Mouse (Mus musculus): ENCODE results near the gene Cdc20. TPM values are rescaled to one million over a fixed set of nuclear protein-coding genes. Genes with fewer than 3 reads are reported as not detected.

Cdc20 gene
- polyA plus RNA-seq, 1 experiment from 2014 or later, result 168 TPM

- Histone ChIP-seq H3K9ac (no peak overlapping the region), H3K4me1 (peaks cover 52% of the 10 kb centered on the region), H3K9me3 (replicated peaks) (no peaks in the 10 kb centered on the region), H3K27me3 (no peaks in the 10 kb centered on the region), H3K4me2 (replicated peaks) (no peak overlapping the region), H3K4me3 (no peak overlapping the region), H3K27ac (no peak overlapping the region), H3K36me3 (peaks cover 40% of the 10 kb centered on the region)
- no peak for ATAC-seq (ENCODE audit: low FRiP score)
- 41% methylated on average over 8 of the region's 8 CpGs for WGBS
These were observed 4.8 kb downstream of the Cdc20 start for GRCm38 (mm10) chr4:118432332-118432731.

- peaks cover 31% of the 10 kb centered on the region for H3K4me1 ChIP-seq
- peak overlapping the region; percentile 79 for H3K4me2 ChIP-seq (replicated peaks)
- no peaks in the 10 kb centered on the region for H3K27me3 ChIP-seq
- ATAC-seq (ENCODE audit: low FRiP score), result no peak
- no peak overlapping the region for H3K9ac ChIP-seq
- H3K36me3 ChIP-seq, result peaks cover 40% of the 10 kb centered on the region
- H3K4me3 ChIP-seq, result peak overlapping the region; percentile 52; the same call in 1 of the 2 replicates
- no peaks in the 10 kb centered on the region for H3K9me3 ChIP-seq (replicated peaks)
- WGBS, result 58% methylated on average over 7 of the region's 7 CpGs
- no peak overlapping the region for H3K27ac ChIP-seq
These were observed 7.8 kb downstream of the Cdc20 start for GRCm38 (mm10) chr4:118429215-118429895.

GRCm38 (mm10) chr4:118428531-118429214 lies 8.5 kb downstream of the Cdc20 start:
- no peaks in the 10 kb centered on the region for H3K27me3 ChIP-seq
- peak; percentile 16; the same call in 1 of the 2 replicates for ATAC-seq (ENCODE audit: low FRiP score)
- H3K9ac ChIP-seq, result peak overlapping the region; percentile 58
- peak overlapping the region; percentile 56 for H3K27ac ChIP-seq
- H3K4me3 ChIP-seq, result peak overlapping the region; percentile 52
- H3K36me3 ChIP-seq, result peaks cover 34% of the 10 kb centered on the region
- H3K4me1 ChIP-seq, result peaks cover 28% of the 10 kb centered on the region
- H3K9me3 ChIP-seq (replicated peaks), result no peaks in the 10 kb centered on the region
- WGBS, result 53% methylated on average over 15 of the region's 15 CpGs
- peak overlapping the region; percentile 79 for H3K4me2 ChIP-seq (replicated peaks)

- H3K9me3 ChIP-seq (replicated peaks), result no peaks in the 10 kb centered on the region
- peak within 1 kb of the TSS; percentile 58 for H3K9ac ChIP-seq
- under 1% methylated on average over 23 of the region's 31 CpGs for WGBS
- peak within 1 kb of the TSS; percentile 52 for H3K4me3 ChIP-seq
- peak; percentile 96 for ATAC-seq (ENCODE audit: low FRiP score)
- H3K4me2 ChIP-seq (replicated peaks), result peak within 1 kb of the TSS; percentile 79
- H3K36me3 ChIP-seq, result peaks cover 27% of the 10 kb centered on the region
- peak within 1 kb of the TSS; percentile 56 for H3K27ac ChIP-seq
- H3K4me1 ChIP-seq, result peaks cover 28% of the 10 kb centered on the region
- H3K27me3 ChIP-seq, result no peaks in the 10 kb centered on the region
These were observed 9.2 kb downstream of the Cdc20 start, which contains the start of gene Elovl1 for GRCm38 (mm10) chr4:118427768-118428451. Gene Elovl1 (plus strand): TSS chr4:118428093.

- WGBS, result 7% methylated on average over 5 of the region's 5 CpGs
- Histone ChIP-seq H3K36me3 (peaks cover 26% of the 10 kb centered on the region), H3K4me3 (peak overlapping the region; percentile 52), H3K9me3 (replicated peaks) (no peaks in the 10 kb centered on the region), H3K27me3 (no peaks in the 10 kb centered on the region), H3K9ac (peak overlapping the region; percentile 58), H3K4me1 (peaks cover 28% of the 10 kb centered on the region), H3K27ac (peak overlapping the region; percentile 56; the same call in 1 of the 2 replicates), H3K4me2 (replicated peaks) (peak overlapping the region; percentile 79)
- no peak for ATAC-seq (ENCODE audit: low FRiP score)
These were observed 9.8 kb downstream of the Cdc20 start for GRCm38 (mm10) chr4:118427415-118427767.

GRCm38 (mm10) chr4:118425374-118425773 lies 11.8 kb downstream of the Cdc20 start:
- Histone ChIP-seq H3K27ac (no peak overlapping the region), H3K9ac (peak overlapping the region; percentile 18; the same call in 1 of the 2 replicates), H3K4me1 (peaks cover 28% of the 10 kb centered on the region), H3K4me2 (replicated peaks) (no peak overlapping the region), H3K27me3 (no peaks in the 10 kb centered on the region), H3K4me3 (no peak overlapping the region), H3K36me3 (peaks cover 26% of the 10 kb centered on the region), H3K9me3 (replicated peaks) (no peaks in the 10 kb centered on the region)
- ATAC-seq (ENCODE audit: low FRiP score), result no peak
- 96% methylated on average over 1 of the region's 1 CpGs for WGBS

GRCm38 (mm10) chr4:118424541-118425160 lies 12.5 kb downstream of the Cdc20 start:
- no peak overlapping the region for H3K4me2 ChIP-seq (replicated peaks)
- ATAC-seq (ENCODE audit: low FRiP score), result no peak
- no peak overlapping the region for H3K4me3 ChIP-seq
- H3K27me3 ChIP-seq, result no peaks in the 10 kb centered on the region
- WGBS, result 88% methylated on average over 4 of the region's 4 CpGs
- no peak overlapping the region for H3K9ac ChIP-seq
- H3K9me3 ChIP-seq (replicated peaks), result no peaks in the 10 kb centered on the region
- H3K36me3 ChIP-seq, result peaks cover 31% of the 10 kb centered on the region
- peaks cover 26% of the 10 kb centered on the region for H3K4me1 ChIP-seq
- H3K27ac ChIP-seq, result no peak overlapping the region

GRCm38 (mm10) chr4:118421384-118421783 lies 15.8 kb downstream of the Cdc20 start:
- Histone ChIP-seq H3K36me3 (peaks cover 58% of the 10 kb centered on the region), H3K27me3 (no peaks in the 10 kb centered on the region), H3K9me3 (replicated peaks) (no peaks in the 10 kb centered on the region), H3K9ac (no peak overlapping the region), H3K27ac (no peak overlapping the region), H3K4me1 (no peaks in the 10 kb centered on the region), H3K4me3 (no peak overlapping the region), H3K4me2 (replicated peaks) (no peak overlapping the region)
- 90% methylated on average over 3 of the region's 3 CpGs for WGBS
- no peak for ATAC-seq (ENCODE audit: low FRiP score)

GRCm38 (mm10) chr4:118417112-118417797 lies 19.9 kb downstream of the Cdc20 start:
- Histone ChIP-seq H3K36me3 (peaks cover 96% of the 10 kb centered on the region), H3K4me3 (no peak overlapping the region), H3K9ac (no peak overlapping the region), H3K4me1 (no peaks in the 10 kb centered on the region), H3K27me3 (no peaks in the 10 kb centered on the region), H3K4me2 (replicated peaks) (no peak overlapping the region), H3K27ac (peak overlapping the region; percentile 23), H3K9me3 (replicated peaks) (no peaks in the 10 kb centered on the region)
- no peak for ATAC-seq (ENCODE audit: low FRiP score)
- 86% methylated on average over 13 of the region's 13 CpGs for whole genome bisulfite sequencing

- WGBS, result 95% methylated on average over 5 of the region's 5 CpGs
- Histone ChIP-seq H3K27ac (no peak overlapping the region), H3K4me2 (replicated peaks) (no peak overlapping the region), H3K4me3 (no peak overlapping the region), H3K9ac (no peak overlapping the region), H3K27me3 (no peaks in the 10 kb centered on the region), H3K36me3 (peaks cover 97% of the 10 kb centered on the region), H3K4me1 (no peaks in the 10 kb centered on the region), H3K9me3 (replicated peaks) (no peaks in the 10 kb centered on the region)
- ATAC-seq (ENCODE audit: low FRiP score), result no peak
These were observed 20.8 kb downstream of the Cdc20 start for GRCm38 (mm10) chr4:118416329-118416728.

GRCm38 (mm10) chr4:118415779-118416178 lies 21.4 kb downstream of the Cdc20 start:
- Histone ChIP-seq H3K9ac (no peak overlapping the region), H3K4me2 (replicated peaks) (no peak overlapping the region), H3K36me3 (peaks cover 95% of the 10 kb centered on the region), H3K4me1 (no peaks in the 10 kb centered on the region), H3K9me3 (replicated peaks) (no peaks in the 10 kb centered on the region), H3K4me3 (no peak overlapping the region), H3K27me3 (no peaks in the 10 kb centered on the region), H3K27ac (no peak overlapping the region)
- ATAC-seq (ENCODE audit: low FRiP score), result no peak
- WGBS, result 92% methylated on average over 2 of the region's 2 CpGs
